Mouse (Mus musculus) kidney, adult 11 months (tissue): ENCODE data around the gene S100a5.

ENCODE experiments used
- DNase-seq: peaks from one replicate; pipeline ENCODE4 v3.0.0; 2022

S100a5 gene

GRCm38 (mm10) chr3:90608223-90608622 is at the start of gene S100a5:
Gene S100a5 (plus strand): TSS chr3:90608523.
- no peak for DNase-seq

- DNase-seq = no peak
Observed at GRCm38 (mm10) chr3:90560008-90560628, 48.2 kb upstream of the S100a5 start, which contains the start of gene S100a3. Gene S100a3 (plus strand): TSS chr3:90560578.

GRCm38 (mm10) chr3:90574691-90575090 is 33.6 kb upstream of the S100a5 start:
- no peak for DNase-seq

- DNase-seq = no peak
Observed at GRCm38 (mm10) chr3:90575320-90575719, 33.0 kb upstream of the S100a5 start.

GRCm38 (mm10) chr3:90576351-90577001 is 31.8 kb upstream of the S100a5 start:
- no peak for DNase-seq

- DNase-seq = no peak
Observed at GRCm38 (mm10) chr3:90579433-90579832, 28.9 kb upstream of the S100a5 start.

- DNase-seq = no peak
Observed at GRCm38 (mm10) chr3:90581141-90581540, 27.2 kb upstream of the S100a5 start.

- DNase-seq = no peak
Observed at GRCm38 (mm10) chr3:90582156-90582555, 26.2 kb upstream of the S100a5 start.

GRCm38 (mm10) chr3:90582556-90582955 is 25.8 kb upstream of the S100a5 start:
- DNase-seq = no peak

- peak; percentile 63 for DNase-seq
Observed at GRCm38 (mm10) chr3:90583893-90584292, 24.4 kb upstream of the S100a5 start.

GRCm38 (mm10) chr3:90585595-90585994 is 22.7 kb upstream of the S100a5 start:
- DNase-seq = peak; percentile 27

- DNase-seq = no peak
Observed at GRCm38 (mm10) chr3:90586016-90586643, 22.2 kb upstream of the S100a5 start.

- DNase-seq = peak; percentile 26
Observed at GRCm38 (mm10) chr3:90586906-90587305, 21.4 kb upstream of the S100a5 start.

- DNase-seq = no peak
Observed at GRCm38 (mm10) chr3:90587361-90588101, 20.8 kb upstream of the S100a5 start.

- no peak for DNase-seq
Observed at GRCm38 (mm10) chr3:90589390-90589789, 18.9 kb upstream of the S100a5 start.

- DNase-seq = no peak
Observed at GRCm38 (mm10) chr3:90589947-90590346, 18.4 kb upstream of the S100a5 start, which contains the start of gene S100a2. Gene S100a2 (plus strand): TSS chr3:90590247.

- DNase-seq = no peak
Observed at GRCm38 (mm10) chr3:90594466-90594865, 13.9 kb upstream of the S100a5 start.

GRCm38 (mm10) chr3:90595556-90595955 is 12.8 kb upstream of the S100a5 start:
- DNase-seq = no peak

GRCm38 (mm10) chr3:90596810-90597209 is 11.5 kb upstream of the S100a5 start:
- DNase-seq = no peak

- no peak for DNase-seq
Observed at GRCm38 (mm10) chr3:90597736-90598135, 10.6 kb upstream of the S100a5 start.

- DNase-seq = no peak
Observed at GRCm38 (mm10) chr3:90598212-90598611, 10.1 kb upstream of the S100a5 start.

- DNase-seq = no peak
Observed at GRCm38 (mm10) chr3:90599401-90599800, 8.9 kb upstream of the S100a5 start.

- DNase-seq = no peak
Observed at GRCm38 (mm10) chr3:90600036-90600435, 8.3 kb upstream of the S100a5 start.
